Mouse (Mus musculus): ENCODE measurements around the gene C1qtnf5. TPM values are rescaled to one million over a fixed set of nuclear protein-coding genes. Genes with fewer than 3 reads are reported as not detected.
"Not testable (repeated sequence)": the region's sequence is repeated elsewhere in the genome, so short reads cannot be mapped to it uniquely, and the experiment has no call there.

C1qtnf5 gene
- polyA plus RNA-seq, 1 experiment = 3.6 TPM

GRCm38 (mm10) chr9:44107557-44108179 lies 623 bp downstream of the C1qtnf5 start:
- Histone ChIP-seq H3K4me3 (ENCODE audit: insufficient read depth, low read depth, low read length) (peak overlapping the region; percentile 48), H3K4me1 (ENCODE audit: control insufficient read depth, insufficient read depth, insufficient read length, low read length) (peaks cover 6% of the 10 kb centered on the region; the same call in 1 of the 2 replicates), H3K27ac (replicated peaks; ENCODE audit: low read depth, low read length) (peak overlapping the region; percentile 43)

GRCm38 (mm10) chr9:44108269-44109055 lies 1.4 kb downstream of the C1qtnf5 start:
- Histone ChIP-seq H3K27ac (replicated peaks; ENCODE audit: low read depth, low read length) (no peak overlapping the region), H3K4me3 (ENCODE audit: insufficient read depth, low read depth, low read length) (0 out of 2 replicates have a peak overlapping the region, but pooled peaks have one; percentile 48), H3K4me1 (ENCODE audit: control insufficient read depth, insufficient read depth, insufficient read length, low read length) (peaks cover 6% of the 10 kb centered on the region; the same call in 1 of the 2 replicates)

- no peak overlapping the region for H3K27ac ChIP-seq (replicated peaks; ENCODE audit: low read depth, low read length)
- no peak overlapping the region for H3K4me3 ChIP-seq (ENCODE audit: insufficient read depth, low read depth, low read length)
Measured at GRCm38 (mm10) chr9:44109360-44110095, 2.5 kb downstream of the C1qtnf5 start.

GRCm38 (mm10) chr9:44111909-44112308 lies 4.9 kb downstream of the C1qtnf5 start:
- not testable (repeated sequence) for H3K4me3 ChIP-seq (ENCODE audit: insufficient read depth, low read depth, low read length); H3K4me1 ChIP-seq (ENCODE audit: control insufficient read depth, insufficient read depth, insufficient read length, low read length); H3K27ac ChIP-seq (replicated peaks; ENCODE audit: low read depth, low read length)

More at GRCm38 (mm10) chr9:44109360-44110095, 2.5 kb downstream of the C1qtnf5 start:
- H3K4me1 ChIP-seq (ENCODE audit: control insufficient read depth, insufficient read depth, insufficient read length, low read length) = peaks cover 6% of the 10 kb centered on the region; the same call in 1 of the 2 replicates

- H3K4me3 ChIP-seq (ENCODE audit: insufficient read depth, low read depth, low read length) = peak within 1 kb of the TSS; percentile 59
- H3K27ac ChIP-seq (replicated peaks; ENCODE audit: low read depth, low read length) = no peak within 1 kb of the TSS
- no peaks in the 10 kb centered on the region for H3K4me1 ChIP-seq (ENCODE audit: control insufficient read depth, insufficient read depth, insufficient read length, low read length)
Measured at GRCm38 (mm10) chr9:44113105-44113789, 6.2 kb downstream of the C1qtnf5 start, which contains the start of the genes Gm49380 and Rnf26. TSS of gene Gm49380 (minus strand) at chr9:44113500. TSS of gene Rnf26 (minus strand) at chr9:44113517.

GRCm38 (mm10) chr9:44114453-44114852 lies 7.4 kb downstream of the C1qtnf5 start:
- Histone ChIP-seq H3K27ac (replicated peaks; ENCODE audit: low read depth, low read length) (no peak overlapping the region), H3K4me1 (ENCODE audit: control insufficient read depth, insufficient read depth, insufficient read length, low read length) (no peaks in the 10 kb centered on the region), H3K4me3 (ENCODE audit: insufficient read depth, low read depth, low read length) (no peak overlapping the region)

GRCm38 (mm10) chr9:44115599-44115998 lies 8.6 kb downstream of the C1qtnf5 start:
- Histone ChIP-seq H3K4me3 (ENCODE audit: insufficient read depth, low read depth, low read length) (no peak overlapping the region), H3K4me1 (ENCODE audit: control insufficient read depth, insufficient read depth, insufficient read length, low read length) (no peaks in the 10 kb centered on the region), H3K27ac (replicated peaks; ENCODE audit: low read depth, low read length) (no peak overlapping the region)

GRCm38 (mm10) chr9:44116182-44116581 lies 9.1 kb downstream of the C1qtnf5 start:
- Histone ChIP-seq H3K4me3 (ENCODE audit: insufficient read depth, low read depth, low read length) (no peak overlapping the region), H3K4me1 (ENCODE audit: control insufficient read depth, insufficient read depth, insufficient read length, low read length) (no peaks in the 10 kb centered on the region), H3K27ac (replicated peaks; ENCODE audit: low read depth, low read length) (no peak overlapping the region)

GRCm38 (mm10) chr9:44119011-44119410 lies 12.0 kb downstream of the C1qtnf5 start:
- H3K4me3 ChIP-seq (ENCODE audit: insufficient read depth, low read depth, low read length) = no peak overlapping the region
- no peaks in the 10 kb centered on the region for H3K4me1 ChIP-seq (ENCODE audit: control insufficient read depth, insufficient read depth, insufficient read length, low read length)
- H3K27ac ChIP-seq (replicated peaks; ENCODE audit: low read depth, low read length) = no peak overlapping the region

- no peak overlapping the region for H3K27ac ChIP-seq (replicated peaks; ENCODE audit: low read depth, low read length)
- no peak overlapping the region for H3K4me3 ChIP-seq (ENCODE audit: insufficient read depth, low read depth, low read length)
- H3K4me1 ChIP-seq (ENCODE audit: control insufficient read depth, insufficient read depth, insufficient read length, low read length) = no peaks in the 10 kb centered on the region
Measured at GRCm38 (mm10) chr9:44119948-44120465, 13.0 kb downstream of the C1qtnf5 start.

GRCm38 (mm10) chr9:44124317-44124716 lies 17.3 kb downstream of the C1qtnf5 start:
- no peak overlapping the region for H3K27ac ChIP-seq (replicated peaks; ENCODE audit: low read depth, low read length)
- peaks cover 13% of the 10 kb centered on the region for H3K4me1 ChIP-seq (ENCODE audit: control insufficient read depth, insufficient read depth, insufficient read length, low read length)
- no peak overlapping the region for H3K4me3 ChIP-seq (ENCODE audit: insufficient read depth, low read depth, low read length)

- H3K4me1 ChIP-seq (ENCODE audit: control insufficient read depth, insufficient read depth, insufficient read length, low read length) = peaks cover 13% of the 10 kb centered on the region
- H3K27ac ChIP-seq (replicated peaks; ENCODE audit: low read depth, low read length) = no peak overlapping the region
Measured at GRCm38 (mm10) chr9:44125026-44125425, 18.0 kb downstream of the C1qtnf5 start.

GRCm38 (mm10) chr9:44125546-44126428 lies 18.7 kb downstream of the C1qtnf5 start:
- Histone ChIP-seq H3K4me1 (ENCODE audit: control insufficient read depth, insufficient read depth, insufficient read length, low read length) (peaks cover 15% of the 10 kb centered on the region), H3K4me3 (ENCODE audit: insufficient read depth, low read depth, low read length) (no peak overlapping the region), H3K27ac (replicated peaks; ENCODE audit: low read depth, low read length) (peak overlapping the region; percentile 85)

More at GRCm38 (mm10) chr9:44125026-44125425, 18.0 kb downstream of the C1qtnf5 start:
- H3K4me3 ChIP-seq (ENCODE audit: insufficient read depth, low read depth, low read length) = no peak overlapping the region

GRCm38 (mm10) chr9:44126746-44127145 lies 19.7 kb downstream of the C1qtnf5 start:
- peaks cover 15% of the 10 kb centered on the region for H3K4me1 ChIP-seq (ENCODE audit: control insufficient read depth, insufficient read depth, insufficient read length, low read length)
- peak overlapping the region; percentile 85 for H3K27ac ChIP-seq (replicated peaks; ENCODE audit: low read depth, low read length)
- no peak overlapping the region for H3K4me3 ChIP-seq (ENCODE audit: insufficient read depth, low read depth, low read length)
